Mouse (Mus musculus) cerebellum, adult (tissue): ENCODE data around the gene Dcaf12l1.
"Not testable (repeated sequence)": the region's sequence is repeated elsewhere in the genome, so short reads cannot be mapped to it uniquely, and the experiment has no call there.

Experiments
- ATAC-seq: cut with Nextera tagmentation; 2 replicates; pipeline ENCODE4 v1.9.2; 2017; ENCODE audit warnings: mild to moderate bottlenecking, moderate library complexity, mixed read lengths; ENCODE audit not compliant: insufficient number of reproducible peaks, low FRiP score, low TSS enrichment

Gene Dcaf12l1

GRCm38 (mm10) chrX:44789761-44790411, at the start of gene Dcaf12l1:
Dcaf12l1 (minus strand) TSS chrX:44790197.
- ATAC-seq, result peak; percentile 91

- ATAC-seq, result not testable (repeated sequence)
These were observed 19.4 kb upstream of the Dcaf12l1 start for GRCm38 (mm10) chrX:44809356-44809755.

GRCm38 (mm10) chrX:44789036-44789760, 799 bp downstream of the Dcaf12l1 start:
- peak; percentile 31; the same call in 1 of the 2 replicates for ATAC-seq
